Mouse (Mus musculus): Measurements from ENCODE around the gene Armc2. TPM values are rescaled to one million over a fixed set of nuclear protein-coding genes. Genes with fewer than 3 reads are reported as not detected.

Armc2 gene
- total and polyA plus RNA-seq, 2 experiments from 2014 or later, result 6.3 to 13.6 TPM

DNA sequence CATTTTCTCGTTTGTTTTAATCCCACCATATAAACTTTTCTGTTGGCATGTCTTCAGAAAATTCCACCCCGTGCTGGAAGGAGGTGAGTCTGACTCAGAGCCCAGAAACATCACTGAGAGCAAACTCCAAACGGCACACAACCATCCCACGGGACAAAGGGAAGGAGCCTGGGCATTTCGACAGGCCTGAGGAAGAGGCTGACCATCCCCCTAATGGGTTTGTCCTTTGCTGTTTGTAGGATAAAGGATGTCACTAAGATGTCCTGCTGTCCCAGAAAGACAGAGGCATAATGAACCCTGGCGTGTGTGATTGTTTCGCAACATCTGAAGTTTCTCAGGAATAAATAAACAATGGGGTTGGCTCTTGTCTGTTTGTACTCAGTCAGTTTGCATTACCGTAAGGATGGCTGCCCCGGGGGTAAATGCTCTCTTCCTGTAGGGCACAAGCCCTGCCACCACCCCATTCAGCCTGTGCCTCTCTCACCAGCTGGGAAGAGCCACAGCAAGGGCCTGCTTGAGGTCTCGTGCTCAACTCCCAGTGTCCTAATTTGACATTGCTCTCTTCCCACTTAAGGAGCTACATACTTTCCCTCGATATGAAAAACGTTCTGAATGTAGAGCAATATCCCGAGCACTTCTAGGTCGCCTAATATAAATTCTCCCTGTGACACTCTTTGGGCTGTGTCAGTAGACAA is 26.7 kb downstream of the Armc2 start:
- Histone ChIP-seq H3K4me3 (ENCODE audit: low read depth, low read length) (no peak overlapping the region), H3K27ac (ENCODE audit: low read depth, low read length) (no peak overlapping the region), H3K9ac (replicated peaks; ENCODE audit: low read length, poor library complexity, severe bottlenecking) (no peak overlapping the region), H3K9me3 (ENCODE audit: low read length) (no peaks in the 10 kb centered on the region), H3K27me3 (ENCODE audit: insufficient read depth, low read length) (no peaks in the 10 kb centered on the region), H3K4me1 (ENCODE audit: insufficient read depth, low read length) (no peaks in the 10 kb centered on the region), H3K4me2 (ENCODE audit: low read depth, low read length, poor library complexity, severe bottlenecking) (no peak overlapping the region), H3K36me3 (ENCODE audit: insufficient read depth, low read length) (no peaks in the 10 kb centered on the region)
- ATAC-seq (ENCODE audit: low FRiP score) (no peak), DNase-seq (ENCODE audit: low spot score) (no peak)
- 26% methylated on average over 14 of the region's 14 CpGs for WGBS
- TF ChIP-seq CTCF (IDR thresholded peaks at IDR 0.05), result no peak

DNA sequence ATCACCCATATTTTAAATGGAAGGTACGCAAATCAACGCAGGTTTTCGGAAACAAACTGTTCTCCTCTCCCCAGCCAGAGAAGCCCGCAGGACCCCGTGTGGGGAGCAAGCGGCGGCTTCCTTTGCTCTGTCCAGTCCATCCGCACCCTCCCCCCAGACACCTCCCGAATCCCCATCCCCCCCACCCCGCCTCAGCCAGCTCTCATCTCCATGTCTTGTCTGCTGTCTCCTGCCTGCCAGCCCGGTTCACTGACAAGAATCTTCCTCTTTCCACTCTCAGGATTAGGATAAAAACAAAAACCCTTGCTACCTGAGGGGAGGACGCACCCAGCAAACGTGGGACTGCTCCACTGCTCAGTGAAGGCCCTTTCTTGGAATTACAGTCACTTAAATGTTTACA is 27.3 kb downstream of the Armc2 start:
- Histone ChIP-seq H3K4me2 (ENCODE audit: low read depth, low read length, poor library complexity, severe bottlenecking) (no peak overlapping the region), H3K27me3 (ENCODE audit: insufficient read depth, low read length) (no peaks in the 10 kb centered on the region), H3K4me3 (ENCODE audit: low read depth, low read length) (no peak overlapping the region), H3K27ac (ENCODE audit: low read depth, low read length) (no peak overlapping the region), H3K36me3 (ENCODE audit: insufficient read depth, low read length) (no peaks in the 10 kb centered on the region), H3K9ac (replicated peaks; ENCODE audit: low read length, poor library complexity, severe bottlenecking) (no peak overlapping the region), H3K9me3 (ENCODE audit: low read length) (no peaks in the 10 kb centered on the region), H3K4me1 (ENCODE audit: insufficient read depth, low read length) (no peaks in the 10 kb centered on the region)
- no peak for ATAC-seq (ENCODE audit: low FRiP score)
- TF ChIP-seq CTCF (IDR thresholded peaks at IDR 0.05), result no peak
- DNase-seq (ENCODE audit: low spot score), result no peak
- WGBS, result 30% methylated on average over 13 of the region's 13 CpGs

DNA sequence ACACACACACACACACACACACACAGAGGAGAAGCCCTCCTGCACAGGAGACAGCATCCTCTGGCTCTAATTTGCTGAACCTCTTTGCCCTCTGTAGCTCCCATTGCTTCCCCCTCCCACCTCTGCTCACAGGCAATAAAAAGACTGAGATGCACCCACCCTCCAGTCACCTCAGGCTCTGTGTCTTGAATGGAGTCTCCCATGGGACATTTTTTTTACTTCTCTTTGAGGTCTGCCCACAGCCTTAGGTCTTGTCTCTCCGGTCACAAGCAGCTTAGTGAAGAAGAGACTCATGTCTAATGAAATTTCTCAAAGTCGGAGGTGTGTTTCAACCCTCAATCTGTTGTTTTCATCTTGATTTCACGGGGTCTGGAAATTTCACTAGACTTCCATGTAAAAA is 29.3 kb downstream of the Armc2 start:
- TF ChIP-seq CTCF (IDR thresholded peaks at IDR 0.05), result no peak
- ATAC-seq (ENCODE audit: low FRiP score), result no peak
- Histone ChIP-seq H3K27me3 (ENCODE audit: insufficient read depth, low read length) (no peaks in the 10 kb centered on the region), H3K4me2 (ENCODE audit: low read depth, low read length, poor library complexity, severe bottlenecking) (no peak overlapping the region), H3K27ac (ENCODE audit: low read depth, low read length) (no peak overlapping the region), H3K9ac (replicated peaks; ENCODE audit: low read length, poor library complexity, severe bottlenecking) (no peak overlapping the region), H3K36me3 (ENCODE audit: insufficient read depth, low read length) (no peaks in the 10 kb centered on the region), H3K4me3 (ENCODE audit: low read depth, low read length) (no peak overlapping the region), H3K4me1 (ENCODE audit: insufficient read depth, low read length) (no peaks in the 10 kb centered on the region), H3K9me3 (ENCODE audit: low read length) (no peaks in the 10 kb centered on the region)
- WGBS, result 81% methylated on average over 3 of the region's 3 CpGs
- DNase-seq (ENCODE audit: low spot score), result no peak

DNA sequence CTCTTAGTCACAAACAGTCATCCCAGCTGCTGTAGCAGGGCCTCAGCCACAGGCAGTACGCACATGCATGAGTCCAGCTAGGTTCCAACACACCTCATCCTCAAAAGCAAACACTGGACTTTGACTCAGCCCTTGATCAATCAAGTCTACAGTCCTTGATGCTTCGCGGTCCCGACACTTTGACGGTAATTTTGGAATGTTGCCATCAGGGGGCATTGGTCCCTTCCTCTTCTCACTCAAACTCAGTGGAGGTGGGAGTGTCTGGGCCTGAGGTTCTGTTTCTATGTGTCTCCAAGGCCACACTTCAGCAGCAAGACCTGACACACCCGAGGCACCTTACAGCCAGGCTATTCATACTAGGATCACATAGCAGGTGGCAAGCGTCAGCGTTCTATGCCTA is 32.1 kb downstream of the Armc2 start:
- H3K4me3 ChIP-seq (ENCODE audit: low read depth, low read length), result no peak overlapping the region
- no peak overlapping the region for H3K9ac ChIP-seq (replicated peaks; ENCODE audit: low read length, poor library complexity, severe bottlenecking)
- no peaks in the 10 kb centered on the region for H3K36me3 ChIP-seq (ENCODE audit: insufficient read depth, low read length)
- WGBS, result 88% methylated on average over 8 of the region's 8 CpGs
- ATAC-seq (ENCODE audit: low FRiP score), result no peak
- TF ChIP-seq CTCF (IDR thresholded peaks at IDR 0.05), result no peak
- no peaks in the 10 kb centered on the region for H3K9me3 ChIP-seq (ENCODE audit: low read length)
- H3K27me3 ChIP-seq (ENCODE audit: insufficient read depth, low read length), result no peaks in the 10 kb centered on the region
- no peak overlapping the region for H3K27ac ChIP-seq (ENCODE audit: low read depth, low read length)
- no peaks in the 10 kb centered on the region for H3K4me1 ChIP-seq (ENCODE audit: insufficient read depth, low read length)
- no peak for DNase-seq (ENCODE audit: low spot score)
- no peak overlapping the region for H3K4me2 ChIP-seq (ENCODE audit: low read depth, low read length, poor library complexity, severe bottlenecking)

DNA sequence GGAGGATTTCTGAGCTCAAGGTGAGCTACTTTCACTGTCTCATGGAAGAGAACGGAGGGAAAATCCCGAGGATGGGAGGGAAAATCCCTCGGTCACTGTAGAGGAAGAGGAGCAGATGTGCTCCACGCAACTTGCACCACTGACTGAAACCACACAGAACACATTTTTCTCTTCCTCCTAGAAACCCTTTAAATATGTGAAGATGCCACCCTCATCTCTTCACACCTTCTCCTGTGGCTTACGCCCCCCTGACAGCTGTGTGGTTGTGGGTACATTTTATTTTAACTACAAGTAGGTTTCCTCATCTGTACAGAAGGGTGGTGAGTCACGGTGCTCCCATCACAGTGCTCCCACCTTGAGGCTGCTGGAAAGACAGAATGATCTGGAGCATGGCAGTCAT is 34.0 kb downstream of the Armc2 start:
- Histone ChIP-seq H3K27me3 (ENCODE audit: insufficient read depth, low read length) (no peaks in the 10 kb centered on the region), H3K36me3 (ENCODE audit: insufficient read depth, low read length) (no peaks in the 10 kb centered on the region), H3K4me2 (ENCODE audit: low read depth, low read length, poor library complexity, severe bottlenecking) (no peak overlapping the region), H3K4me1 (ENCODE audit: insufficient read depth, low read length) (no peaks in the 10 kb centered on the region), H3K9ac (replicated peaks; ENCODE audit: low read length, poor library complexity, severe bottlenecking) (no peak overlapping the region), H3K4me3 (ENCODE audit: low read depth, low read length) (no peak overlapping the region), H3K27ac (ENCODE audit: low read depth, low read length) (no peak overlapping the region), H3K9me3 (ENCODE audit: low read length) (no peaks in the 10 kb centered on the region)
- DNase-seq (ENCODE audit: low spot score), result no peak
- ATAC-seq (ENCODE audit: low FRiP score), result no peak
- 91% methylated on average over 6 of the region's 6 CpGs for WGBS
- TF ChIP-seq CTCF (IDR thresholded peaks at IDR 0.05), result no peak

DNA sequence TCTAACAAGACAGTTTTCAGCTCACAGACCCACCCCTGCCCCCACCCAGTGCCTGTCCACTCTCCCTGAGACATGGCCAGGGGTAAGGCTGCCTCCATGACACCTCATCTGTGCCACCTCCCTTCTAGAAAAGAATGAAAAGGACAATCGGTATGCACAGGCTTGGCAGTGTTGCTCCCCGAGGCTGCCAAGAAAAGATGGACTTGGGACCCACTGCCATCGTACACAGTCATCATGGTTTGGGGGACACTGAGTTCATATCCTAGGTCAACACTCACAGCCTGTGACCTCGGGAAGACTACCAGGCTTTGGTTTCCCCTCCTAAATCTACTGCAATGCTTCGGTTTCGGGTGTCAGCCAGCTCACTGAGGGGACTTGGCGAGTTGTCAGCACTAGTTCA is 35.4 kb downstream of the Armc2 start:
- no peak overlapping the region for H3K4me3 ChIP-seq (ENCODE audit: low read depth, low read length)
- H3K9me3 ChIP-seq (ENCODE audit: low read length), result no peaks in the 10 kb centered on the region
- no peak overlapping the region for H3K9ac ChIP-seq (replicated peaks; ENCODE audit: low read length, poor library complexity, severe bottlenecking)
- H3K4me2 ChIP-seq (ENCODE audit: low read depth, low read length, poor library complexity, severe bottlenecking), result no peak overlapping the region
- H3K27me3 ChIP-seq (ENCODE audit: insufficient read depth, low read length), result no peaks in the 10 kb centered on the region
- whole genome bisulfite sequencing, result 73% methylated on average over 7 of the region's 7 CpGs
- H3K27ac ChIP-seq (ENCODE audit: low read depth, low read length), result no peak overlapping the region
- DNase-seq (ENCODE audit: low spot score) (no peak), ATAC-seq (ENCODE audit: low FRiP score) (no peak)
- no peak for TF ChIP-seq CTCF (IDR thresholded peaks at IDR 0.05)
- no peaks in the 10 kb centered on the region for H3K36me3 ChIP-seq (ENCODE audit: insufficient read depth, low read length)
- no peaks in the 10 kb centered on the region for H3K4me1 ChIP-seq (ENCODE audit: insufficient read depth, low read length)
